Mouse (Mus musculus) liver, embryonic 12.5 days (tissue): ENCODE measurements around the gene Carm1. TPM values are rescaled to one million over a fixed set of nuclear protein-coding genes. Genes with fewer than 3 reads are reported as not detected.

Source experiments
- ATAC-seq: fragments of 200-750 bp; cut with Nextera tagmentation; 2 replicates; pipeline ENCODE4 v1.8.0; 2017; ENCODE audit warnings: moderate number of reproducible peaks, mild to moderate bottlenecking, moderate library complexity
- H3K27ac ChIP-seq: fragments of 300-500 bp; sonication (generic); 2 replicates; pipeline ENCODE4 v1.5.1; 2016; ENCODE audit warnings: mild to moderate bottlenecking
- H3K27me3 ChIP-seq: fragments of 300-500 bp; sonication (generic); replicated peaks from 2 replicates; pipeline ENCODE4 v1.6.1; 2016; ENCODE audit warnings: mild to moderate bottlenecking, moderate library complexity
- H3K36me3 ChIP-seq: fragments of 300-500 bp; sonication (generic); 2 replicates; pipeline ENCODE4 v1.6.1; 2016; ENCODE audit warnings: mild to moderate bottlenecking, moderate library complexity
- H3K4me1 ChIP-seq: fragments of 300-500 bp; sonication (generic); 2 replicates; pipeline ENCODE4 v1.6.1; 2016
- H3K4me2 ChIP-seq: fragments of 300-500 bp; sonication (generic); 2 replicates; pipeline ENCODE4 v1.6.1; 2016; ENCODE audit warnings: mild to moderate bottlenecking, moderate library complexity
- H3K4me3 ChIP-seq: fragments of 300-500 bp; sonication (generic); 2 replicates; pipeline ENCODE4 v1.5.1; 2016; ENCODE audit warnings: mild to moderate bottlenecking, moderate library complexity
- H3K9ac ChIP-seq: fragments of 300-500 bp; sonication (generic); 2 replicates; pipeline ENCODE4 v1.6.1; 2016; ENCODE audit warnings: mild to moderate bottlenecking, moderate library complexity
- H3K9me3 ChIP-seq: fragments of 300-500 bp; sonication (generic); replicated peaks from 2 replicates; pipeline ENCODE4 v1.6.1; 2016; ENCODE audit warnings: mild to moderate bottlenecking, moderate library complexity
- WGBS: fragments of 180-500 bp; shearing (Covaris S2); methylation state at CpG from one replicate; pipeline ENCODE4 v1.1.7; 2016; ENCODE audit not compliant: insufficient replicate concordance; 5-methylcytosine and 5-hydroxymethylcytosine counted together
- polyA plus RNA-seq: library from polyadenylated mRNA; unstranded; fragments of >200 nt; fragmentation: Nextera tagmentation; extraction: Ambion mirVana; gene quantifications from 2 replicates; pipeline ENCODE4 v1.2.1, GENCODE M21; 2016

Gene Carm1
- polyA plus RNA-seq = 39.0 and 41.0 TPM in 2 replicates

GRCm38 (mm10) chr9:21546789-21547074 is at the start of gene Carm1:
Gene Carm1, plus strand, starts transcription at chr9:21546894.
- Histone ChIP-seq H3K4me1 (peaks cover 45% of the 10 kb centered on the region), H3K4me3 (peak within 1 kb of the TSS; percentile 86), H3K27ac (peak within 1 kb of the TSS; percentile 97), H3K27me3 (no peaks in the 10 kb centered on the region), H3K36me3 (peaks cover 28% of the 10 kb centered on the region), H3K9ac (peak within 1 kb of the TSS; percentile 97), H3K4me2 (peak within 1 kb of the TSS; percentile 93), H3K9me3 (no peaks in the 10 kb centered on the region)
- WGBS = 3% methylated on average over 7 of the region's 52 CpGs
- no peak for ATAC-seq

GRCm38 (mm10) chr9:21497050-21497542 is 49.6 kb upstream of the Carm1 start:
- no peak overlapping the region for H3K9ac ChIP-seq
- ATAC-seq = no peak
- WGBS = 96% methylated on average over 16 of the region's 16 CpGs
- H3K27me3 ChIP-seq = no peaks in the 10 kb centered on the region
- no peak overlapping the region for H3K27ac ChIP-seq
- H3K4me1 ChIP-seq = peaks cover 9% of the 10 kb centered on the region
- peaks cover 82% of the 10 kb centered on the region for H3K36me3 ChIP-seq
- H3K4me2 ChIP-seq = no peak overlapping the region
- no peaks in the 10 kb centered on the region for H3K9me3 ChIP-seq
- no peak overlapping the region for H3K4me3 ChIP-seq

GRCm38 (mm10) chr9:21497664-21498063 is 49.0 kb upstream of the Carm1 start:
- H3K9me3 ChIP-seq = no peaks in the 10 kb centered on the region
- WGBS = 92% methylated on average over 2 of the region's 2 CpGs
- ATAC-seq = no peak

GRCm38 (mm10) chr9:21498284-21498902 is 48.3 kb upstream of the Carm1 start:
- Histone ChIP-seq H3K4me3 (no peak overlapping the region), H3K36me3 (peaks cover 83% of the 10 kb centered on the region), H3K9me3 (no peaks in the 10 kb centered on the region), H3K27me3 (no peaks in the 10 kb centered on the region), H3K4me2 (no peak overlapping the region), H3K4me1 (peaks cover 9% of the 10 kb centered on the region), H3K27ac (no peak overlapping the region), H3K9ac (no peak overlapping the region)
- no peak for ATAC-seq
- WGBS = 86% methylated on average over 12 of the region's 12 CpGs

More at GRCm38 (mm10) chr9:21497664-21498063, 49.0 kb upstream of the Carm1 start:
- Histone ChIP-seq H3K36me3 (peaks cover 82% of the 10 kb centered on the region), H3K4me1 (peaks cover 9% of the 10 kb centered on the region), H3K4me2 (no peak overlapping the region), H3K27me3 (no peaks in the 10 kb centered on the region), H3K9ac (no peak overlapping the region), H3K27ac (no peak overlapping the region), H3K4me3 (no peak overlapping the region)

GRCm38 (mm10) chr9:21503352-21503751 is 43.3 kb upstream of the Carm1 start:
- 88% methylated on average over 8 of the region's 8 CpGs for WGBS
- no peaks in the 10 kb centered on the region for H3K4me1 ChIP-seq
- H3K36me3 ChIP-seq = peaks cover 85% of the 10 kb centered on the region
- no peaks in the 10 kb centered on the region for H3K27me3 ChIP-seq
- H3K4me3 ChIP-seq = no peak overlapping the region
- no peak overlapping the region for H3K9ac ChIP-seq
- H3K9me3 ChIP-seq = no peaks in the 10 kb centered on the region
- no peak for ATAC-seq
- H3K4me2 ChIP-seq = no peak overlapping the region
- no peak overlapping the region for H3K27ac ChIP-seq

GRCm38 (mm10) chr9:21505767-21506166 is 40.9 kb upstream of the Carm1 start:
- Histone ChIP-seq H3K27me3 (no peaks in the 10 kb centered on the region), H3K4me3 (no peak overlapping the region), H3K36me3 (peaks cover 75% of the 10 kb centered on the region), H3K9me3 (no peaks in the 10 kb centered on the region), H3K4me2 (no peak overlapping the region), H3K4me1 (peaks cover 20% of the 10 kb centered on the region), H3K27ac (no peak overlapping the region), H3K9ac (no peak overlapping the region)
- no peak for ATAC-seq

GRCm38 (mm10) chr9:21507753-21508430 is 38.8 kb upstream of the Carm1 start:
- no peak for ATAC-seq
- Histone ChIP-seq H3K9me3 (no peaks in the 10 kb centered on the region), H3K27me3 (no peaks in the 10 kb centered on the region), H3K27ac (no peak overlapping the region), H3K9ac (no peak overlapping the region), H3K4me2 (0 out of 2 replicates have a peak overlapping the region, but pooled peaks have one; percentile 81), H3K4me1 (peaks cover 28% of the 10 kb centered on the region), H3K36me3 (peaks cover 63% of the 10 kb centered on the region), H3K4me3 (no peak overlapping the region)
- WGBS = 85% methylated on average over 15 of the region's 15 CpGs

GRCm38 (mm10) chr9:21508871-21509404 is 37.8 kb upstream of the Carm1 start:
- ATAC-seq = no peak
- 0 out of 2 replicates have a peak, but pooled peaks cover 5% of the 10 kb centered on the region for H3K9me3 ChIP-seq
- WGBS = 73% methylated on average over 7 of the region's 7 CpGs
- H3K4me3 ChIP-seq = peak overlapping the region; percentile 70
- peak overlapping the region; percentile 81 for H3K4me2 ChIP-seq
- H3K9ac ChIP-seq = peak overlapping the region; percentile 73
- H3K36me3 ChIP-seq = peaks cover 53% of the 10 kb centered on the region
- peak overlapping the region; percentile 80; the same call in 1 of the 2 replicates for H3K27ac ChIP-seq
- H3K4me1 ChIP-seq = peaks cover 28% of the 10 kb centered on the region
- H3K27me3 ChIP-seq = no peaks in the 10 kb centered on the region

- peak within 1 kb of the TSS; percentile 80 for H3K27ac ChIP-seq
- no peaks in the 10 kb centered on the region for H3K27me3 ChIP-seq
- H3K4me3 ChIP-seq = peak within 1 kb of the TSS; percentile 70
- peaks cover 42% of the 10 kb centered on the region for H3K36me3 ChIP-seq
- peak within 1 kb of the TSS; percentile 73 for H3K9ac ChIP-seq
- WGBS = under 1% methylated on average over 44 of the region's 44 CpGs
- H3K4me1 ChIP-seq = peaks cover 33% of the 10 kb centered on the region
- peak; percentile 92 for ATAC-seq
- peak within 1 kb of the TSS; percentile 81 for H3K4me2 ChIP-seq
- 0 out of 2 replicates have a peak, but pooled peaks cover 5% of the 10 kb centered on the region for H3K9me3 ChIP-seq
Observed at GRCm38 (mm10) chr9:21509772-21510688, 36.7 kb upstream of the Carm1 start, which contains the start of gene Tmed1. Gene Tmed1, minus strand, starts transcription at chr9:21510252.

- 5% methylated on average over 7 of the region's 7 CpGs for WGBS
Observed at GRCm38 (mm10) chr9:21510689-21511015, 36.0 kb upstream of the Carm1 start.

GRCm38 (mm10) chr9:21511052-21511451 is 35.6 kb upstream of the Carm1 start:
- Histone ChIP-seq H3K27me3 (no peaks in the 10 kb centered on the region), H3K27ac (peak overlapping the region; percentile 80), H3K4me1 (peaks cover 35% of the 10 kb centered on the region), H3K9ac (peak overlapping the region; percentile 70), H3K36me3 (peaks cover 31% of the 10 kb centered on the region), H3K4me2 (peak overlapping the region; percentile 81), H3K9me3 (0 out of 2 replicates have a peak, but pooled peaks cover 5% of the 10 kb centered on the region), H3K4me3 (peak overlapping the region; percentile 70)
- ATAC-seq = no peak
- 63% methylated on average over 9 of the region's 9 CpGs for WGBS

More at GRCm38 (mm10) chr9:21510689-21511015, 36.0 kb upstream of the Carm1 start:
- no peak for ATAC-seq
- H3K9me3 ChIP-seq = 0 out of 2 replicates have a peak, but pooled peaks cover 5% of the 10 kb centered on the region
- peak overlapping the region; percentile 81 for H3K4me2 ChIP-seq
- peak overlapping the region; percentile 70 for H3K4me3 ChIP-seq
- H3K9ac ChIP-seq = peak overlapping the region; percentile 70
- peaks cover 35% of the 10 kb centered on the region for H3K4me1 ChIP-seq
- H3K36me3 ChIP-seq = peaks cover 35% of the 10 kb centered on the region
- peak overlapping the region; percentile 80 for H3K27ac ChIP-seq
- no peaks in the 10 kb centered on the region for H3K27me3 ChIP-seq
